Mouse (Mus musculus): ENCODE data around the gene 4930556J24Rik. TPM values are rescaled to one million over a fixed set of nuclear protein-coding genes. Genes with fewer than 3 reads are reported as not detected.
A peak's percentile ranks its signal among the peaks of the same experiment; 100 is the strongest.
"Not testable (repeated sequence)": the region's sequence is repeated elsewhere in the genome, so short reads cannot be mapped to it uniquely, and the experiment has no call there.

Gene 4930556J24Rik
- polyA plus RNA-seq, 1 experiment from 2014 or later: 0.12 TPM

DNA sequence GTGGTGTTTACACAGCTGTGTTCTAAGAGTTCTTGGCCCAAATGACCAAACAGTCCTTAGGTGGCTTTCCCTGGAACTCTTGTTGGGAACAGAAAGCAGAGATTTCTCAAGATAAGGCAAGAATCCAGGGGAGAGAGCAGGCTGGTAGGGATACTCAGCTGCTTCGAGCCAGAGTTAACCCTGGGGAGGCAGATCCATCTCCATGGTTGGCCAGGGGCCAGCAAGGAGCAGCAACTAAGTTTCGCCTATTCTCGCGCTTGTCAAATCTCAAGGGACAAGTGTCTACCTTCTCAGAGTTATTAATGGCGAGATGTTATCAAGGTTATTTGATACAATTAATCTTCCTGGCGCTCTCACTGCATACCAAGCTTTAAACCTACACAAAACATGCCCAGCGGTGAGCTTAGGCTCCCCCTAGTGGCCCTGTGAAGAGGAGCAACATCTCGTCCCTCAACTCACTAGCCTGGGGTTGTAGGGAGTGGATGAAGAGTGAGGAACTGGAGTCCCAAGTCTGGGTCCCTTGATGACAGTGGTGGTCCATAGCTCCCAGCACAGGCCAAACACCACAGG is 55.2 kb downstream of the 4930556J24Rik start:
- no peaks in the 10 kb centered on the region for H3K4me1 ChIP-seq (ENCODE audit: control insufficient read depth, low read depth, low read length)
- no peak for ATAC-seq (ENCODE audit: low read depth)
- no peak overlapping the region for H3K9ac ChIP-seq (ENCODE audit: low read depth, low read length)
- no peaks in the 10 kb centered on the region for H3K27me3 ChIP-seq (ENCODE audit: control insufficient read depth, insufficient read depth, low read depth, low read length)
- no peaks in the 10 kb centered on the region; the same call in 1 of the 2 replicates for H3K36me3 ChIP-seq (ENCODE audit: control insufficient read depth, insufficient read depth)
- H3K4me2 ChIP-seq (ENCODE audit: low read depth, low read length): no peak overlapping the region
- H3K4me3 ChIP-seq (ENCODE audit: low read depth, low read length): no peak overlapping the region
- WGBS (ENCODE audit: insufficient replicate concordance): 29% methylated on average over 8 of the region's 8 CpGs
- no peak overlapping the region for H3K27ac ChIP-seq (ENCODE audit: low read length)
- H3K9me3 ChIP-seq (replicated peaks; ENCODE audit: control insufficient read depth, low read length): no peaks in the 10 kb centered on the region

DNA sequence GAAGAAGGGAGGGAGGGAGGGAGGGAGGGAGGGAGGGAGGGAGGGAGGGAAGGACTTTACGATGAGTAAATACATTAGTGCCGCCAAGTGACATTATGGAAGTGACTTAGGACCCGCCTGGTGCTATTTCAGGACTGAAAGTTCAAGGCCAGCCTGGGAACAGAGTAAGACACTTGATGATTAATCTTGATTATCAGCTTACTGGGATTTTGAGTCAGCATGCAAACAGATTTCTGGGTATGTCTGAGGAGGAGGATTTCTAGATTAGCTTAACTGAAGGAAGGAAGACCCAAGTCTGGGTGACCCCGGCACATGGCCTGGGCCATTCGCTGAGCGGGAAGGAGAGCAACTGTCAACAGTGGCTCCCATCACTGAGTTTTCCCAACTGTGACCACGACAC is 56.1 kb downstream of the 4930556J24Rik start:
- ATAC-seq (ENCODE audit: low read depth): no peak
- Histone ChIP-seq H3K4me3 (ENCODE audit: low read depth, low read length) (no peak overlapping the region), H3K4me2 (ENCODE audit: low read depth, low read length) (no peak overlapping the region)

DNA sequence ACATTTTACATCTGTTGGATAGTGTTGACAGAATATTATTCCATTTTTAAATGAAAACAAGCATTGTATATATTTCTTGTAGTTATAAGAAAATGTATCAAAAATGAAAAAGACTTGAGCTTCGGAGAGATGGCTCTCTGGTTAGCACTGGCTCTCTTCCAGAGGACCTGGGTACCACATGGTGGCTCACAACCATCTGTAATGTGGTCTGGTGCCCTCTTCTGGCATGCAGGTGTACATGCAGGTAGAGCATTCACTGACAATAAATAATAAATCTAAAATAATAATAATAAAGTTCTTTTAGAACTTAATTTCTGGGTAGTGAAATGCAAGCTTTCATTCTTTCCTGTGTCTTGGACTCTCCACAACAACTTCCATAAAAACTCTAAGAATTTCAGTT is 57.8 kb downstream of the 4930556J24Rik start:
- H3K36me3 ChIP-seq (ENCODE audit: control insufficient read depth, insufficient read depth): no peaks in the 10 kb centered on the region; the same call in 1 of the 2 replicates
- WGBS (ENCODE audit: insufficient replicate concordance): 49% methylated on average over 1 of the region's 1 CpGs
- peaks cover 7% of the 10 kb centered on the region for H3K27me3 ChIP-seq (ENCODE audit: control insufficient read depth, insufficient read depth, low read depth, low read length)
- no peak overlapping the region for H3K9ac ChIP-seq (ENCODE audit: low read depth, low read length)
- no peak for ATAC-seq (ENCODE audit: low read depth)
- H3K4me1 ChIP-seq (ENCODE audit: control insufficient read depth, low read depth, low read length): peaks cover 7% of the 10 kb centered on the region
- no peak overlapping the region for H3K27ac ChIP-seq (ENCODE audit: low read length)
- H3K4me3 ChIP-seq (ENCODE audit: low read depth, low read length): no peak overlapping the region
- H3K9me3 ChIP-seq (replicated peaks; ENCODE audit: control insufficient read depth, low read length): no peaks in the 10 kb centered on the region
- no peak overlapping the region for H3K4me2 ChIP-seq (ENCODE audit: low read depth, low read length)

More for the DNA sequence above, 56.1 kb downstream of the 4930556J24Rik start:
- H3K9me3 ChIP-seq (replicated peaks; ENCODE audit: control insufficient read depth, low read length): no peaks in the 10 kb centered on the region
- H3K36me3 ChIP-seq (ENCODE audit: control insufficient read depth, insufficient read depth): no peaks in the 10 kb centered on the region; the same call in 1 of the 2 replicates
- no peak overlapping the region for H3K9ac ChIP-seq (ENCODE audit: low read depth, low read length)
- WGBS (ENCODE audit: insufficient replicate concordance): 65% methylated on average over 7 of the region's 7 CpGs
- no peak overlapping the region for H3K27ac ChIP-seq (ENCODE audit: low read length)
- H3K4me1 ChIP-seq (ENCODE audit: control insufficient read depth, low read depth, low read length): no peaks in the 10 kb centered on the region
- H3K27me3 ChIP-seq (ENCODE audit: control insufficient read depth, insufficient read depth, low read depth, low read length): no peaks in the 10 kb centered on the region

DNA sequence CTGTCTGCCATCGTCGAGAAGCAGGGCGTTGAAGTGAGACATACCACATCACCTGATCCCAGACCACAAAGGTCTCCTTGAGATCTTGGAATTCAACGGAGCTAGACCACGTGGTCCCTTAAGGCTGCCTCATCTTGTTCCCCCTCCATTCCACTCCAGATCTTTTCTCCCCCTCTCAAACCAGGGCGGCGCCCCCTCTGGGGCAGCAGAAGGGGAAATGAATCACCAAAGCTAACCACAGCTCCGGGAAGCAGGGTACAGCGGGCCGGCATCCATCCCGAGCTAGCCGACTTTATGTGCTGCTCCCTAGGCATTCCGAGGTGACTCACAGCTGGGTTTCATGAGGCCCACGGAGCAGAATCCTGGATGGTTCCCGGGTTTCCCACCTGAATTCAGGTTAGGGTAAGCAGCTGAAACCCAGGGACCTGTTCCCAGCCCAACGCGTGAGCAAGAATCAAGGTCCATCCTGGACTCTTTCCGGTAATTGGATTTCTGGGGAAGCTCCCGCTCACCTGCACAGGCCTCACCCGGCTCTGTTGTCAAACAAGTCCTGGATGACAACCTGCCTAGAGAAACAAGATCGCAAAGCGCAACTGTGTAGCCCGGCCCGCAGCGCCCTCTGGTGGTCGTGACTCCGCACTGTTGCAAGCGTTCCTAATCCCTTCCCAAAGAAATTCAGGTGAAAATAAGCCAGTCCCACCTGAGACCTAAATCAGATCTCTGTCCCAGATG is 62.3 kb downstream of the 4930556J24Rik start, which contains the start of gene Slc35e4:
Gene Slc35e4, minus strand, starts transcription at position 556 of the 732 bp plus-strand sequence.
- Histone ChIP-seq H3K27ac (ENCODE audit: low read length) (no peak within 1 kb of the TSS; the same call in 1 of the 2 replicates), H3K4me3 (ENCODE audit: low read depth, low read length) (peak within 1 kb of the TSS; percentile 59), H3K27me3 (ENCODE audit: control insufficient read depth, insufficient read depth, low read depth, low read length) (peaks cover 27% of the 10 kb centered on the region), H3K9ac (ENCODE audit: low read depth, low read length) (peak within 1 kb of the TSS; percentile 25; the same call in 1 of the 2 replicates), H3K9me3 (replicated peaks; ENCODE audit: control insufficient read depth, low read length) (no peaks in the 10 kb centered on the region), H3K4me1 (ENCODE audit: control insufficient read depth, low read depth, low read length) (peaks cover 9% of the 10 kb centered on the region), H3K36me3 (ENCODE audit: control insufficient read depth, insufficient read depth) (no peaks in the 10 kb centered on the region), H3K4me2 (ENCODE audit: low read depth, low read length) (peak within 1 kb of the TSS; percentile 73)
- WGBS (ENCODE audit: insufficient replicate concordance): under 1% methylated on average over 28 of the region's 28 CpGs
- peak; percentile 35 for ATAC-seq (ENCODE audit: low read depth)

DNA sequence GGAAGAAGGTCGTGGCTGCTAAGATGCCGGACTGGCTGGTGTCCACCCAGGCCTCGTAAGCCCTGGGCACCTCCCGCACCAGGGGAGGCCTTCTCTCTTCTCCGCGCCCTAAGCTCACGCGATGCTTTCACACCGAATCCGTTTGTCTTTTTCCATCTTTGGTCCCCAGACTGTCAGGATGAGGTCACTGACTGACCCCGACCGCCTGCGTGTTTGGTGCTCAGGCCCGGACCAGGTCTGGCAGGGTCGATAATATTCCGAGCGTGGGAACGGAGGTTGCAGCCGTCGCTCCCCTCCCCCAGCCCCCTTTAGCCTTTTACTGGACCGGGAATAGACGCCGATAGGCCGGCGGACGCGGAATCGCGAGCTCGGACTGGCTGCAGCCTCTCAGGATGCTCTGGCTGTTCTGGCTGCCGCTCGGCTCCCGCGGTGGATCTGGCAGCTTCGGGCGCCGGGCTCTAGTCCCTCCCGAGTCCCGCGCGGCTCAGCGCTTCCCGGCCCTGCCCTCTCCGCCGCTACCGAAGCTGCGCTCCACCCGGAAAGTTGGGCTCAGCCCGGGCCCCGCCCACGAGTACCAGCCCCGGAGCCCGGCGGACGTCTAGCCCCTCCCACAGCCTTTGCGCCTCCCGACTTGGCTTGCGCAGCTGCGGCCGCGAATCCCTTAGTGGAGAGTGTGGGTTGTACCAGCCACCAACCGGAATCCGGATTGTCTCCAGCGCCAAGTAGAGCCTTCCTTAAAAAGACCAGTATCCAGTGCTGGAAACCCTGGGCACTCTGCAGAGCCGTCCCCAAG is 63.1 kb downstream of the 4930556J24Rik start:
- Histone ChIP-seq H3K9ac (ENCODE audit: low read depth, low read length) (peak overlapping the region; percentile 25; the same call in 1 of the 2 replicates), H3K36me3 (ENCODE audit: control insufficient read depth, insufficient read depth) (no peaks in the 10 kb centered on the region), H3K9me3 (replicated peaks; ENCODE audit: control insufficient read depth, low read length) (no peaks in the 10 kb centered on the region), H3K27ac (ENCODE audit: low read length) (no peak overlapping the region; the same call in 1 of the 2 replicates), H3K4me2 (ENCODE audit: low read depth, low read length) (peak overlapping the region; percentile 73), H3K4me1 (ENCODE audit: control insufficient read depth, low read depth, low read length) (peaks cover 9% of the 10 kb centered on the region), H3K4me3 (ENCODE audit: low read depth, low read length) (peak overlapping the region; percentile 59), H3K27me3 (ENCODE audit: control insufficient read depth, insufficient read depth, low read depth, low read length) (peaks cover 27% of the 10 kb centered on the region)
- peak; percentile 68 for ATAC-seq (ENCODE audit: low read depth)
- WGBS (ENCODE audit: insufficient replicate concordance): under 1% methylated on average over 65 of the region's 65 CpGs

DNA sequence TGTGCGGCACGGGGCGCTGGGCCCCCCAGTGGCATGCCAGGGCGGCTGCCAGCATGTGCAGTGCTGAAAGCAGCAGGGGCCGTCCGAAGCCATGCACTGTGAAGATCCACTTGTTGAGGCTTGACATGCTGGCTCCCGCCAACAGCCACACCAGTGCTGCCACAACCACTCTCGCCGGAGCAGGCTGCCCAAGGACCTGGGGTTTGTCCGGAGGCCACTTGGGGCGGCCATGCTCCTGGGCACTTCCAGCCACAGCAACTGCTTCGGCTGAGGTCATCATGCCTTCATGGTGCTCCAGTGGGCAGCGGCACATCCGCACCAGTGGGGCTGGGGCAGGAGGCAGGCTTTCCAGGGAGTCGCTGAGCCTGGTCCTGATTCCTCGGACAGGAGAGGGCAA is 63.7 kb downstream of the 4930556J24Rik start:
- Histone ChIP-seq H3K4me3 (ENCODE audit: low read depth, low read length) (peak overlapping the region; percentile 59), H3K36me3 (ENCODE audit: control insufficient read depth, insufficient read depth) (no peaks in the 10 kb centered on the region), H3K4me2 (ENCODE audit: low read depth, low read length) (peak overlapping the region; percentile 73), H3K27me3 (ENCODE audit: control insufficient read depth, insufficient read depth, low read depth, low read length) (peaks cover 27% of the 10 kb centered on the region), H3K4me1 (ENCODE audit: control insufficient read depth, low read depth, low read length) (peaks cover 9% of the 10 kb centered on the region), H3K9ac (ENCODE audit: low read depth, low read length) (no peak overlapping the region), H3K27ac (ENCODE audit: low read length) (no peak overlapping the region), H3K9me3 (replicated peaks; ENCODE audit: control insufficient read depth, low read length) (no peaks in the 10 kb centered on the region)
- no peak for ATAC-seq (ENCODE audit: low read depth)
- WGBS (ENCODE audit: insufficient replicate concordance): 7% methylated on average over 16 of the region's 16 CpGs

DNA sequence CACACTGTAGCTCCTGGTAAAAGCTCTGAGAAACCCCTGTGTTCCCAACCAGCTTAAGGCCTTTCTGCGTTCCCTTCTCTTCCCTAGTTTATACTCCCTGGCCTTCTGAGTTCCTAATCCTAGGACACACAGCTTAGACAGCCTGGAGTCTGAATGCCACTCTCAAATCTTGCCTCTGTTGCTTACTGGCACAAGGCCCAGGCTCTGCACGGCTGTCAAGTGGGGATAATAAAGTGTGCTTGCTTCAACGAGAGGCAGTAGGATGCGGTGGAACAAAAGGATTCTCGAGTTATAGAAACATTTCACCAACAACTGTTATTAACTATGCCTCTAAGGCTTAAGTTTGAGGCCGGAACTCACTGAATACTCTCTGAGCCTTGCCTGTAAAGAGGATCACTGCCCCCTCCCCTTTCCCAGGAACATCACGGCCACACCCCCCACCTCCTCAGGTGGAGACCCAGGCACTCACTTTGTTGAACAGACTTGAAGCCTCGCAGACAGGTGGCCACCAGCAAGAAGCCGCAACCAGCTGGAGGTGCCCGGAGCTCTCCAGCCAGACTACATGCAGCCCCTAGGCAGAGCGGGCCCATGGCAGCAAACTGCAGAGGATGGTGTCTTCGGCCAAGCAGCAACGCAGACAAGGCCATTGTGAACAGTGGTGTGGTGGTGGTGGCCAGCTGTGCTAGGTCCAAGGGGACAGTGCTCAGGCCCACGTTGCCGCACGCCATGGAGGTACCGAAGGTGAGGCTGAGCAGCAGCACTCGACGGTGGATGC is 64.3 kb downstream of the 4930556J24Rik start:
- no peak overlapping the region for H3K4me3 ChIP-seq (ENCODE audit: low read depth, low read length)
- peaks cover 27% of the 10 kb centered on the region for H3K27me3 ChIP-seq (ENCODE audit: control insufficient read depth, insufficient read depth, low read depth, low read length)
- no peak for ATAC-seq (ENCODE audit: low read depth)
- H3K27ac ChIP-seq (ENCODE audit: low read length): no peak overlapping the region
- H3K9ac ChIP-seq (ENCODE audit: low read depth, low read length): no peak overlapping the region
- no peaks in the 10 kb centered on the region for H3K9me3 ChIP-seq (replicated peaks; ENCODE audit: control insufficient read depth, low read length)
- peak overlapping the region; percentile 73; the same call in 1 of the 2 replicates for H3K4me2 ChIP-seq (ENCODE audit: low read depth, low read length)
- WGBS (ENCODE audit: insufficient replicate concordance): 39% methylated on average over 19 of the region's 19 CpGs
- no peaks in the 10 kb centered on the region for H3K36me3 ChIP-seq (ENCODE audit: control insufficient read depth, insufficient read depth)
- H3K4me1 ChIP-seq (ENCODE audit: control insufficient read depth, low read depth, low read length): peaks cover 9% of the 10 kb centered on the region

DNA sequence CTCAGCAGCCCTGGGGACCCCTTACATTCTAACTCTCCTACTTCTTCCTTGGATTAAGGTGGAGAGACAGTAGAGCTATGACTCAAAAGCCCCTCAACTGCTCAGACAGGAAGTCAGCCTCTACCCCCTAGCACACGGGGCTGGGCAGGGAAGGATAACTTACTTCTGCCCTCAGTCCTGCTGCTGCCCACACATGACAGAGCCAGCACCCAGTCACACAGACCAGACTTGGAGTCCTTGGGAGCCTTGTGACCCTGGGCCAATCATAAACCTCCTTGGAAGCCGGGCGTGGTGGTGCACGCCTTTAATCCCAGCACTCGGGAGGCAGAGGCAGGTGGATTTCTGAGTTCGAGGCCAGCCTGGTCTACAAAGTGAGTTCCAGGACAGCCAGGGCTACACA is 65.1 kb downstream of the 4930556J24Rik start:
- H3K9ac ChIP-seq (ENCODE audit: low read depth, low read length); H3K4me3 ChIP-seq (ENCODE audit: low read depth, low read length); H3K36me3 ChIP-seq (ENCODE audit: control insufficient read depth, insufficient read depth); H3K27ac ChIP-seq (ENCODE audit: low read length); ATAC-seq (ENCODE audit: low read depth); H3K4me1 ChIP-seq (ENCODE audit: control insufficient read depth, low read depth, low read length); H3K4me2 ChIP-seq (ENCODE audit: low read depth, low read length); H3K9me3 ChIP-seq (replicated peaks; ENCODE audit: control insufficient read depth, low read length): not testable (repeated sequence)
- H3K27me3 ChIP-seq (ENCODE audit: control insufficient read depth, insufficient read depth, low read depth, low read length): peaks cover 27% of the 10 kb centered on the region
- WGBS (ENCODE audit: insufficient replicate concordance): 63% methylated on average over 5 of the region's 6 CpGs
